Mouse (Mus musculus) lung, postnatal 4 days (tissue): Measurements from ENCODE around the gene Gm20518.

Experiments used
- DNase-seq, 2 experiments: peaks; one replicate each; pipeline ENCODE4 v3.0.0; 2021

Gene Gm20518

DNA sequence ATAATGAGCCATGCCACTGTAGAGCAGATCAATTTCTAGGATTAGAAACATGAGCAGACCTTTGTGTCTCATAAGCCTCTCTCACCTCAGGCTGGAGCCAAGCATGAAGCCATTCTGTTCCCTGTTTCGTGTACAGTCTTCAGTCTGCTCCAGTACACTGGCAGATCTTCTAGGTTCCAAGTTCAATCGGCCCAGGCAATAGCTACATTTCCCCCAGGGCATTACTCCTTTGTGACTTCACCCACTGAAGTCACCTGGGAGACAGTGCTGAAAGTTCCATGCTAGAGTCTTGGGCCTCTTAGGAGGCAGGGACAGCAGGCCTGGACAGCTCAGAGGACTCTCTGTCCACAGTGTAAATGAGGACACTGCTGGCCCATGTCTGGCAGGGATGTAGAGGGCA lies 2.5 kb upstream of the Gm20518 start, which contains the start of gene Tssk1:
Gene Tssk1, plus strand, starts transcription at position 301 of the 400 bp plus-strand sequence.
- no peak for DNase-seq

DNA sequence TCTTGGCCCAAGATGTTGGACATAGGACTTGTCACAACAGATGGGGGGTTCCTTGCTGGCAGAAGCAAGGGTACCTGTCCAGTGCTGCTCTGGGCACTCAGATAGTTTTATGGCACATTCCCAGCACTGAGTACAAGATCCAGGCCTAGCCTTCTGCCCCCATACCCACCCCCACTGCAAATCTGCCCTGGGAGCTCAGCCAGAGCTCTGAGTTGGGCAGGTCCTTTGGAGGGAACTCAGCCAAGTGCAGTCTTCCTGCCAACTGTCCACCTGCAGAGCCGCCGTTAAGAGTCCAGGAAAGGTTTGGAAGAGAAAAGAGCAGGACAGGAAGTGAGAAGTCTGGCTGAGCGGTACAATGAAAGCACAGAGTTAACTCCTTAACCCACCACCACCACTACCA lies 1.1 kb upstream of the Gm20518 start:
- peak; percentile 40 to 65 for DNase-seq

DNA sequence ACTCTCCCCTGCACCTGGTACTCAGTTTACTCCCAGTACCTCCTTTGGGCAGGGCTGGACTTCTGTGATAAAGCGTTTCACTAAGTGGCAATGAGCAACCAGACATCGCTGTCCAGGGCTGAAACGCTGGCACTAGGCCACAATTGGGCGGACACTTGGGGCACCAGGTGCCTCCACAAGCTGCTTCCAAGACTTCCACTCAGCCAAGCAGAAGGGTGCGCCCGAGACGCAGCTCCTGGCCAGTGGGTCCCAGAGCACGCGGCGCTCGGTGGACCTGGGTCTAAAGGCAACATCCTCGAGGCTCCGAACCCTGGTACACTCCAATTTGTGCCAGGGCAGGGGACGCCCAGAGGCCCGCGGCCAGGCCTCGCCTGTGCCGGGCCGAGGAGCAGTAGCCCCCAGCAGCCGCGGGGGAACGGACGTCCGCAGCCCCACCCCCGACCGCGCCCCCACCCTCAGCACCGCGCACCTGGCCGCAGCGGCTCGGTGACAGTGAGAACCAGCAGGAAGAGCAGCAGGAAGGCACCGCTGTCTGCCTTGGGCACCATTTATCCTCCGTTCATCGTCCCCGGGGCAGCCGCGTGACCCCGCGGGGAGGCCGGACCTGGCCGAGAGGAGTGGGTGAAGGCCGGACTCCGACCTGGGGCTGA lies 429 bp downstream of the Gm20518 start:
- peak; percentile 82 to 86 for DNase-seq

DNA sequence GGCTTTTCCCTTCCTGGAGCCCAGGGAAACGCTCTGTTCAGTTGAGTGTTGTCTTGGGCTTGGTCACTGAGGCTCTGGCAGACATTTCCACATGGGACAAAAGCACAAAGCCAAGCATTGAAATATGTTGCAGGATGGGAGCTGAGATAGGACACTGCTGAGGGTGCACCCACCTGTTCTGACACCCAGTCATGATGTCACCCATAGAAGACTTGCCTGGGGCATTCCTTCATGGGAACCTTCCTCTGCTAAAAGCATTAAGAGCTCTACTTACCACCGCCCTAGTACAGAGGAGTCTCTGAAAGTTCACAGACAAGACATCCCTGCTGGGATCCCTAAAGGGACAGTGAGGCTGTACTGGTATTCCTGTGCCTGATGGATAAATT lies 1.1 kb downstream of the Gm20518 start:
- no peak for DNase-seq

DNA sequence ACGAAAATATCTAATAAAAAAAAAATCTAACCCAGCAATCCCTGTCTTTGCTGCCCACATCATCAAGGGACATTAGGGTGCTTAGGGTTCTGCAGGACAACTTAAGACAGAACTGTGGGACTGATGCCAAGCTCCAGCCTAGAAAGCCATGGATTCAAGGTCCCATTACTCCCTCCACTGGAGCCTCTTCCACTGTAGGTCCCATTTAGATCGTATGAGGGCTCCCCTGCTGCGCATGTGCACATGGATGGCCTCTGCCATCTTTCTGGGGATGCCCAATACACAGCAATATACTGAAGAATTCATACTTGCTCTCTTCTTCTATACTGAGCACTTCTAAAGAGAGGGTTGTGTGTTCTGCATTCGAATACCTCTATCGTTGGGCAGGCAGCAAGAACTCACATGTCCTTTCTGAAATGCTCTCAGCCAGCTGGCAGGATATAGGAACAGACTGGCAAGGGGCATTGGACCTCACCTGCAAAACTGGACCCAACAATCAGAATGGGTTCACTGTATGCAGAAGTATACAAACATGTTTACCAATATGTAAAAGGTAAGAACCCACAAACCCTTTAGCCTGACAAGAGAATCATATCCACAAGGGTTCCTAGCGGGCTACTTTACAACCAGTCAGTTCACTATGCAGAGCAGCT lies 1.7 kb downstream of the Gm20518 start:
- no peak for DNase-seq

DNA sequence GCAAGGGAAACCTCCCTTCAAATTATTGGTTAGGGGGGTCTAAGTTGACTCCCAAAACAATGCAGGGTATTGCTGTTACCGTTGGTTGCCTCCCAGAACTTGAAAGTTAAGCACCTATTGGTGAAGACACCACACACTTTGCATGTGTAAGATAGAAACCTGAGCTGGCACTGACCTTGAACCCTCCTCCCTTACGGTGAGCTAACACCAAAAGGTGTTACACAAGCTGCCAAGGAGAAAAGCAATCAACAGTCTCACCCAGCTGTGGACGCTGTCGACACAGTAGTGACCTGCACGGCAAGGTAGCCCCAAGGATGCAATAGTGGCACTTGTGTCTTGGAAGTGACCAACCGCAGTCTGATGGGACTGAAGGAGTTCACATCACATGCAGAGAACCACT lies 7.4 kb downstream of the Gm20518 start:
- DNase-seq = no peak

DNA sequence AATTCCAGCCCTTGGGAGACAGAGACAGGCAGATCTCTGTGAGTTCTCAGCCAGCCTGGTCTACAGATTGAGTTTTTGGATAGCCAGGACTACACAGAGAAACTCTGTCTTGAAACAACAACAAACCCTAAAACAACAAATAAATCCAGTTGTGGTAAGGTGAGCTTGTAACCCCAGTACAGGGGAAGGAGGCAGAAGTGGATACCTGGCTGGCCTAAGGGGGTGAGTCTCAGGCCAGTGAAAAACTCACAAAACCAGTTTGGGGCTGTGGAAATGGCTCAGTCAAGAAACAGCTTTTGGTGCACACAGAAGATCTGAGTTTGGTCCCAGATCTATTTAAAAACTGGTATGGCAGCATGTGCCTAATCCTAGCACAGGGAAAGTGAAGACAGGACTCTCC lies 9.3 kb downstream of the Gm20518 start:
- no peak for DNase-seq

DNA sequence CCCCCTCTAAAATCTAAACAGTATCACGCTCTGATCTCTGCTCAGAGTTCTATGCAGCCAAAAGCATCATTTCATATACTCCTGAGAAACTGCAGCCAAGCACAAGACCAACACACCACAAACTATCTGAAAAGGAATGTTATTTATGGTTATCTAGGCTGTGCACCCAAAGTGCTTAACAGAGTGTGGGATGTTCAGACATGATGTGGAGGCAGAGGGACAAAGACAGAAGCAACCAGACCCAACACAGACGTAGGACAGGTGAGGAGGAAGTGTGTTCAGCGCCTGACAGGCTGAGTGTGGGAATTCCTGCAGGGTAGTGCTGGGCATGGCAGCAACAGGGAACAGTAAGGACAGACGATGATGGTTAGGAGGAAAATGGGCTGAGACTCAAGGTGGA lies 11.9 kb downstream of the Gm20518 start:
- DNase-seq = no peak

DNA sequence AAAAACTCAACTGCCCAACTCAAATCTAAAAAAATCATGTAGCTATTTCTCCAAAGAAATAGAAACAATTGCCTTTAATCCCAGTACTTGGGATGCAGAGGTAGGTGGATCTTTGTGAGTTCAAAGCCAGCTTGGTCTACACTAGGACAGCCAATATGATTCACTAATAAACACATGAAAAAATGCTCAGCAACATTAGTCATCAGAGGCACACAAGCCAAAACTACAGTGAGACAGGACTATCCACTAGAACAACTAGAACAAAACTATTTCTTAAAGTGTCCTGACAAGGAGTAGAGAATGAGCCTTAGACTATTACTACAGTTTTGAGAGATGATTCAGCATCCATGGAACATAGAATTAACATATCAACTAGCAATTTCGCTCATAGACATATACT lies 15.4 kb downstream of the Gm20518 start:
- no peak for DNase-seq

DNA sequence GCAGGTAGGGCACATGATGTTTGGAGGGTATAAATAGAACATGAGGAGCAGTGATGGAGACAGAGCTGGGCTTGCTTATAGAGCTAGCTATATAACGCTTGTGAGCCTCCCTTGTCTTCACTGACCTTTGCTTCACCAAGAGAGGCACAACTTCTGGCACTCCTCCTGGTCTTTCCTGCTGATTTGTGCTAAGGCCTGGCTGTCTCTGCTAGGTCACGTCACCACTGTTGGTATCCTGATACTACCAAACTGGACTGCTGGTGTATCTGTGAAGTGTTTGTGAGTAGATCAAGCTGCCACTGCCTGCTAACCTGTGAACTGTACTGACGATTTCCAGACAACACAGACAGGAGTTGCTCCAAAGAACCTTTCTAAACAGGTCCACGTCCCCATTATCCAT lies 16.3 kb downstream of the Gm20518 start:
- no peak for DNase-seq

DNA sequence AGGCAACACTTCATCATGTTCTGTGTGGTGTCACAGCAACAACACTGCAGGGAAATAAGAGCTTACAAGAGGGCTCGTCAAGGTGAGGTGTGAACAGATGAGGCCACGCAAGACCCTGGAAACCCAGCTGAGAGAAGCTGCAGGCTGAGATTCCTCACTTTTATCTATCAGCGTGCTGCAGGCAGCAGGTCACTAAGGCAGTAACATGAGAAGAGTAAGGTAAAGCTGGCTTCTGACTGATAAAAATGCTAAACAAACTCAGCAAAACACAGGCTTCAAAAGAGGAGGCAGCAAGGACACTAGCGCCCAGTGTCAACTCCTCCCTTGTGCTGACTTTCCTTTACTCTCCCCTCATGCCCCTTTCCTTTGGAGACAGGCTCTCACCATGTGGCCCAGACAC lies 18.5 kb downstream of the Gm20518 start:
- DNase-seq = no peak

DNA sequence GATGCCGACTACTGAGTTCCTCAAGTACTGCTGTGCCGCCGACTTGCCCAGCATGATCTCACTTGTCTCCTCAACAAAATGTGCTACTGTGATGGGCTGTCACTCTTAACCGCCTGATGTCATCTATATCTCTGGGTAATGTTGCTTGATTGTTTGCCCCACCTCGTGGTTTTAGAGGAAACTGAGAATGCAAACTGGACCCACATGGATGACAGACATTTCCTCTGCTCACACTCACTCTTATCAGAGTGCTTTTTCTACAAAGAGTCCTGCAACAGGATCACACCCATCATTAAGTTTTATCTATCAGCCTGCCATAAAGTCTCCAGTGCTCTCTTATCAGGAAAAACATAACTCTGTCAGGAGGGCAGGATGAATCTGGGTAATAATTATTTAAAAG lies 20.2 kb downstream of the Gm20518 start:
- DNase-seq = no peak

DNA sequence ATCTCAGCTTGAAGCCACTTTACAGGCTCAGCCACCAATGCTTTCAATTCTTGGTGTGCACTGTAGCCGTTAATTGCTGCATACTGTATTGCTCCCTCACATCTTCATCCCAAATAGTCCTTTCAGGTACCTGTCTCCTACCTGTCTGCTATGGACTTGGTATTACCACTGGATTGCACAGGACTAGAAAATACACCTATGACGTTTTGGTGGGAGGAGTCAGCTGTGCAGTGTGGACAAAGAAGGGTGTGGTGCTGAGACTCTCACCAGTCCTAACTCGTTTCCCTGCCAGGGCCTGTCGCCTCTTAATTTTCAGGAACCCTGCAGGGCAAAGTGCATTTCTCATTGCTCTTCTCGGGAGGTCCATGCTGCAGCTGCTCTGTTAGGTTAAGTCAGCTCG lies 25.7 kb downstream of the Gm20518 start:
- DNase-seq = no peak

DNA sequence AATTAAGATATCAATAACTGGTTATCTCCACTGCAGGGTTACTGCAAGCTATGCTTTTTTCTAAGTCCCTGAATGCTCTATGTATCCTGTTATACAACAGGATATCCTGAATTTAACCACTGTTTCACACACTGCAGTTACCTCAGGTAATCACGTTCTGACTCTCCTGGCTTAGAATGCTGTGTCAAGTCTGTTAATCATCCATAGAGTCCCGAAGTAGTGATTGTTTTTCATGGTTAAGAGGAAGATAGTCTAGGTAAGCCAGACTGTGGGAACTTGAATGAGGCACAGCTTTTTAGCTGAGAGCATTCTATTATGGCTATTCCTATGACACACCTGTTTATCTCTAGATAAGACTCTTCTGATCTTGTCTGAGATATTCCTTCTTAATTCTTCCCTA lies 26.2 kb downstream of the Gm20518 start:
- no peak for DNase-seq

DNA sequence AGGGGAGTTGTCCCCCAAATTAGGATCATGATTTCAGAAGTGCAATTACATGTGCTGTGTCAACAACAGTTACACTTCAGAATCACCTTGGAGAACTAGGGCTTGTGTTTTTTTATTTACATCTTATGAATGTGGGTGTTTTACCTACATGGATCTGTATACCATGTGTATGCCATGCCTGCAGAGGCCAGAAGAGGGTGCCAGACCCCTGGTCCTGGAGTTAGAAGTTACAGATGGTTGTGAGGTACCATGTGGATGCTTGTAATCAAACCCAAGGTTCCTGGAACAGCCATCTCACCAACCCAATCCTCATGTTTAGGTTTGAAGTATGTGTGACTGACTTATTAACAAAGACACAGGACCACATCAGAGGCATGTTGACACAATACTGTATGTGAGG lies 32.9 kb downstream of the Gm20518 start:
- DNase-seq = peak in 1 of 2 experiments; percentile 27

DNA sequence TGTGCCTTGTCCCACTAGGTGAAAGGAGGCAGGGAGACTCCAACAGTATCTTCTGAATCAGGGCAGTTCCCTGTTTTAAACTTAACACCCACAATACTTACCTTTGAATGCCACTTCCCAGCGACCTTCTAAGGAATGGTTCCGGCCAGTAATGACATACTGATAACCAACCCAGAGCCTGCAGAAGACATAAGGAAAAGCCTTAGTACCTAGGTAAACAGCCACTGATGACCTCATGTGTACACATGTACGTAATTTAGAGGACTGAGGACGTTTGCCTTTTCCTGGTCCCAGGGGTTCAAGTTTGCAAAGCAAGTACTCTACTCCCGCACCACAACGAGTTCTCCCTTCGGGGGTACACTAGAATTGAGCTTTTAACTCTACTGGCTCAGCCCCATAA lies 34.3 kb downstream of the Gm20518 start:
- no peak for DNase-seq

DNA sequence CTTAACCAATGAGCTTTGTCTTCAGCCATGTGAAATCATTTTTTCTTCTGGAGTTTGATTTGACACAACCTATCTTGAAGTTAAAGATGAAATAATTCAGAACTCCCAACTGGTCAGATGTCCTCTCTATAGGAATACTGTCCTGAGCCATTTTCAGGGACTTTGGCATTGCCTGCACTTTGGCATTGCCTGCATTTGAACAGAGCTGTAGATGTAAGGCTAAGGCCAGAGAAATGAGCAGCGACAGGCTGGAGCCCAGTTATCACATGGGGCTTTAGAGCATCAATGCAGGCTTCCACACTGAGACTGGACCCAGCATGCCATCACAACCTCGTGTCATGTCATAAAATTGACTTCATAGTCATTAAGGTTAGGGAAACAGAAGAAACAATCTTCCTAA lies 38.2 kb downstream of the Gm20518 start:
- no peak for DNase-seq

DNA sequence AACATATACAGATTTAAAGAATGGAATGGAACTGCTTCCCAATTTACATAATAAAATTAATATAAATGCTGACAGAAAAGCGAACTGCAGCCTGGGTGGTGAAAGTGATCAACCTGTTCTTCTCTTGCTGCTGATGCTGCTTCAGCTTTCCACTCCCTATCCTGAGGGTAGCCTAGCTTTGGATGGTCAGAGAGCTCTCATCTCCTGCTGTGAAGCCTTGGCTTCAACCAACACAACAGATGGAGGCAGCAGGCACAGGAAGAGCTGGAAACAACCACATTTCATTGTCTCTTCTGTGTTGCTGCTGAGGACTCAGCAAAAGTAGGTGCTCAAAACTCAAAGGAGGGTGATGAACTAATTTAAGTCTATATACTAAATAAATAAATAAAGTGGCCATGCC lies 39.6 kb downstream of the Gm20518 start:
- DNase-seq = no peak

DNA sequence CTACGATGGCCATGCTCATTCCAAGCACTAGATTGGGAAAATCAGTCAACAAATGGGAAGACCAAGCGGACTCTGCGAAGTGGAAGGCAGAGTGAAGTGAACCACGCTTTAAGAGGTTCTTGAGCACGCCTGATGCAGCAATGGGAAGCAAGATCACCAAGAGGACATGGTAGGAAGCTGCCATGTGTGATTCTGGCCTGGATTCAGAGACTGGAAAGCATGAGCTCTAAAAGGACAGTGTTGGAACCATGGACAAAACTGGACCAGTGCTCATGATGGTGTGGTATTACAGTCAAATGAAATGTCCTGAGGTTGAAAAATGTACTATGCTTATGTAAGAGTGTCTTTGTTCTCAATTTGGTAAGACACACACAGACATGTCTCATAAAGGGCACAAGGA lies 40.1 kb downstream of the Gm20518 start:
- no peak for DNase-seq

DNA sequence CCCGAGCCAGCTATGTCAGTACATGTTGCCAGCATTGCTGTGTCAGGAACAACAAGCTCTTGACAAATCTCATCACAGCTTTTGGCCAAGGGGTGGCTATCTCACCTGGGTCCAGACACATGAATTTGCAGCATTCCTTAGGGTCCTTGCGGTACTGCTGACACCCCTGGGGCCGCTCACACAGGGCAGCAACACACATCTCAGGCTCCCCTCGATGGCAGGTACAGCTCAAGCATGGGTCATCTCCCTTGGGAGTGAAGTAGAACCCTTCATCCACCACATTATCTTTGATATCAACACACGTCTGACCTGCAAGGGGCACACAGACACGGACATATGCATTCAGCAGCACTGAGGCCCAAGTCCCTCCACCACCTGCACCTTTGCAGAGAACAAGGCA lies 42.0 kb downstream of the Gm20518 start:
- DNase-seq = no peak

DNA sequence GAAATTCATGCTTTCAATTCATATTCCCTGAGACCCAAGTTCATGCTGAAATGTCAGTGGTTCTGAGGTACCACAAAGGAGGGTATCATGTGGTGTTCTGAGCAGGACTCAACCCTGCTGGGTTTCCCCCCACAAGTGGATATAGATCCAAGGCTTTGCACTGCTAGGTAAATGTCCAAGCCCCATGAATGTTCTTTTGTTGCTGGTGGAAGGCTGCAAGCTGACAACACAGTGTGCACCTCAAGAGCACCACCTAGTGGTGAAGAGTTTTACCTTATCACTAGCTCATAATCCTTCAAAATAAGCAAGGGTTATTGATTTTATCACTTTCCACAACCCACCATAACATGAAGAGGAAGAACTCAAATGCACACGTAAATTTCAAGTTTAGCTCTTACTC lies 42.5 kb downstream of the Gm20518 start:
- peak in 1 of 2 experiments; percentile 31 for DNase-seq

DNA sequence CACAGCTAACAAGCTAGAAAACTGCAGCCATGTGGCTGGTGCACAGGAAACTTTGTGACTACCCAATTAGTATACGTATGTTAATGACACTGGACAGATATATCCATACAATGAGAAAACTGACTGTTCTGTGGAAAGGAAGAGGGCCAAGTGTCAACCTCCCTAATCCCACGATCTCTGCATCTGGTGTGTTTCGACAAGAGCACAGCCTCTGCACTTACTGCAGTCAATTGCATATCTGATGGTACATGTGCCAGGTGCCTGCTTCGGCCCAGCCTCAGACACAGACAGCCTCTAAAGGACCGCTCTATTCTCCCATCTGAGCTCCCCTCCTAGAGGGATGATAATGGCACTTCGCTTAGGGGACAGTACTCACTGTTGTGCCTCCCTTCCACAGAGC lies 43.0 kb downstream of the Gm20518 start:
- no peak for DNase-seq

DNA sequence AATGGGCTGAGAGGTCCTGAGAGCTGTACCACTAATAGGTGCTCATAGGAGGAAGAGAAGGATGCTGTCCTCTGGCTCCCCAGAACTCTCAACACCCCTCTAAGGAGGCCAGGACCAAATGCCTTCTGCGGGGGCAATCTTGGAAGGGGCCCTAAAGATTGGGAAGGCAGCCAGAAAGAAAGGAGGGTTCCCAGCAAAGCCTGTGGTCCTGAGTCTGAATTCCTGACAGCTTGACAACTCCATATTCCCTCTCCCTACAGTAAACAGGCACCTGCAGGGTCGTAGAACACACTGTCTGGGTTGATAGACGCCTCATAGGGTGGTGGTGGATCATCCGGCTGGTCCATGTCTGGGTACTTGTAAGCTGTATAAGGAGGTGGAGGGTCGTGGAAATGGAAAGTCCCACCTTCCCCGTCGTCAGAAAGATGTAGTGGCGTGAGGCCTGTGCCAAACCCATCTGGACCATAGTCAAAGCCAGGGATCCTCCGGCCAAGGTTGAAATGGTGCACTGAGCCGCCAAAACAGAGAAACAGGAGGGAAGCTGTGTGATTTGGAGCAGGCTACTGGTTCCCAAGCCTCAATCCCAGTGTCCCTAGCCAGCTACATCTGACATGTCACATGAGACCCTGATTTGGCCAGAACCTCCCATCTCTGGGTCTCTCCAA lies 47.6 kb downstream of the Gm20518 start:
- DNase-seq = no peak

DNA sequence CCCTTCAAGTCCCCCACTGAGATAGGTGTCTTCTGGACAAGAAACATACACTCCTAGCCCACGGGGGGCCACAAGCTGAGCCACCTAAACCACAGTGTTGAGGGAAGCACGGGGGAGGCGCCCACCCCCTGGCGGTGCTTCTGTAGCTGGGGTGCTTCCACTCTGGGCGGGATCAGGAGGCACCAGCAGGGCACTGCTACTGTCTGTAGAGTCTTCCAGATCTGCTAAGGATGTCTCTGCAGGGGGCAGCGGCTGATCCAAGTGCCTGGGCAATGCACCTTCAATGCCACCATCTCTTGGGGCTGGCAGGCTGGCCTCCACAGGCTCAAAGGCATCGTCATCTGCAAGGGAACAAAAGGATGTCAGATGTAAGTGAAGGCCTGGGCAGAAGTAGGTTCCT lies 49.0 kb downstream of the Gm20518 start:
- DNase-seq = no peak

DNA sequence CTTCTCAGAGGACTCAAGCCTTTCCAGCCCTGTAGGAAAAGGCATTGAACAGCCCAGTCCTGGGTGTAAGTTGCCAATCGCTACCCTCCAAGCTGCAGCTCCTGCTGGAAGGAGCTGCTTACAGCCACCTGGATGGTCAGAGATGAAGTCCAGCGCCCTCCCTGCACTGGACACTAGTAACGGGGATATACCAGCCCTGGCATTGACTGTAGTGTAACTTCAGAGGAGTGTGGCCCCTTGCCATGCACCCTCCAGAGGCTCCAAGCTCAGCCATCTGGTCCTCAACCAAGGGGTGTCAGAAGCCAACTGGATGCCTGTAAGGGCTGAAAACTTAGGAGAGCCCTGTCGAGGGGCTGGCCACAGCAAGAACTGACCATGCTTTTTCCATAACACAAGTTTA lies 51.5 kb downstream of the Gm20518 start:
- no peak for DNase-seq
